Mouse (Mus musculus) spleen, embryonic (tissue): ENCODE measurements at regions not wholly inside any gene's neighbourhood (a gene's known extent, or its start where the extent isn't known, plus 50 kb on each side); places are given as distances from the start of the nearest gene placed in this dataset.

ENCODE experiments used
- CTCF ChIA-PET: fragments of 350-600 bp; sonication (Branson Sonifier 250); formaldehyde crosslinking; loops from one replicate; lab custom pipeline; 2022; lab: Charles Lee

DNA sequence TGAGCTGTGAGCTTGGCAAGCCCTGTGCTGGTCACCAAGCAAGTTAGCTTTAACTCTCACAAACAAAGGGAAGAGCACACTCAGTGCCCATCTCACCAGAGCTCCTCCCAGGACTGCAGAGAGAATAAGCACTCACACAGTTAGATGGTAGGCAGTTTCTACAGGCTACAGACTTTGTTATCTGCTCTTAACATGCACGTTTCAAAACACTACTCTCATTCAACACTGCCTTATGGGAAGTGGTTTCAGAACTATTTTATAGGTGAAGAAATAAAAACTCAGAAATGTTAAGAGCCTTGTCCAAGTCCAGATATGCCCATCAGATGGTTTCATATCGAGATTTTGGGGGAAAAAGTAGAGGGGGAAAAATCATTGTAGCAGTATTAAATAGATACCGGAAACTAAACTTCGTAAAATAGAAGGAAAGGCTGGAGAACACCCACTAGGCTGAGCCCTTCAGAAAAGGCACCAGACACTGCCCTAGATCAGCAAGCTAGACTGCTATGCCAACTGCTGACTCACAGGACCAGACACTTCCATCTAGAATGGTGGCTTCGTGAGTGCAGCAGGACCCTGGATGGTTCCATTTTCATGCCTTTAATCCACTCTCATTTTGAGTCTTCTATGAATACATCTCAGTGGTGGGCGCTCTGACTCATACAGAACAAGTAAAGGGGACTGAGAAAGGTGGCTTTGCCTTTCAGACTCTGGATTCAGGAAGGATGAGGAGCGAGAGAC, 51.3 kb upstream of the Serbp1 start:
- CTCF ChIA-PET: no interaction called here

DNA sequence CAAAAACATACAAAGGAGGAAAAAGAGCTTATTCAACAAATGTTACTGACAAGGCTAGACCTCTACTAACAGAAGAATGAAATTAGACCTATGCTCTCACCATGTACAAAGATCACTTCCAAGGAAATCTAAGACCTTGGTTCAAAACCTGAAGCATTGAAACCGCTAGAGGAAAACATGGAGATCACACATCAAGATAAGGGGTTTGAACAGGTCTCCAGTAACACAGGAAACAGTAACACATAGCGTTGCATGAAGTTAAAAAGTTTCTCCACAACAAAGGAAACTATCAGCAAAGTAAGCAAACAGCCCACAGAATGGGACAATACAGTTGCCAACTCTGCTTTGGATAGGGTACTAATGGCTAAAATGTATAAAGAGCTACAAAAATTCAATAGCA, 53.3 kb upstream of the Serbp1 start:
- CTCF ChIA-PET: no interaction called here

- CTCF ChIA-PET: interaction anchor here (0.7 kb wide), 1 partner anchor 221 kb away, joined by 3 read pairs; no protein-coding TSS in a partner anchor
Observed at GRCm38 (mm10) chr6:67183481-67184215, 54.3 kb upstream of the Serbp1 start.

DNA sequence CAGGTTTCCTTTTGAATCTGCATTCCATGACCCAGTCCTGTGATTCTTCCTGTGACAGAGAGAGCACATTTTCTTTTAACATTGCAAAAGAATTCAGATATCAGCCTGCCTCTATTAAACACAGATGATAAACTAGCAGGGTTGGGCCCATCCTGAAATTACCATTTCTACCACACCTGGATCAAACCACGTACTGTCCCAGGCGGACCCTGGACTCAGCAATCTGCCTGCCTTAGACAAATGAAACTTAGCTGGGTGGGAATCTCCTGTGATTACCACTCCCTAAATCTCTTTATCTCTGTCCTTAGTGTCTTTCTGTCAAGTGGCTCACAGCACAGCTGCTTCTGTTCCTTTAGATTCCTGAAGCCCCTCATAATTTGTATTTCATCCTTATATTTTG, 55.5 kb upstream of the Serbp1 start:
- CTCF ChIA-PET: no interaction called here

GRCm38 (mm10) chr6:67181459-67181858, 56.5 kb upstream of the Serbp1 start:
- CTCF ChIA-PET: no interaction called here

- CTCF ChIA-PET: no interaction called here
Observed at GRCm38 (mm10) chr6:67179416-67179815, 58.6 kb upstream of the Serbp1 start.

- CTCF ChIA-PET: no interaction called here
Observed at GRCm38 (mm10) chr6:67178531-67178930, 59.4 kb upstream of the Serbp1 start.

- CTCF ChIA-PET: no interaction called here
Observed at GRCm38 (mm10) chr6:67178101-67178500, 59.9 kb upstream of the Serbp1 start.

- CTCF ChIA-PET: no interaction called here
Observed at GRCm38 (mm10) chr6:67170674-67170946, 67.4 kb upstream of the Serbp1 start.

DNA sequence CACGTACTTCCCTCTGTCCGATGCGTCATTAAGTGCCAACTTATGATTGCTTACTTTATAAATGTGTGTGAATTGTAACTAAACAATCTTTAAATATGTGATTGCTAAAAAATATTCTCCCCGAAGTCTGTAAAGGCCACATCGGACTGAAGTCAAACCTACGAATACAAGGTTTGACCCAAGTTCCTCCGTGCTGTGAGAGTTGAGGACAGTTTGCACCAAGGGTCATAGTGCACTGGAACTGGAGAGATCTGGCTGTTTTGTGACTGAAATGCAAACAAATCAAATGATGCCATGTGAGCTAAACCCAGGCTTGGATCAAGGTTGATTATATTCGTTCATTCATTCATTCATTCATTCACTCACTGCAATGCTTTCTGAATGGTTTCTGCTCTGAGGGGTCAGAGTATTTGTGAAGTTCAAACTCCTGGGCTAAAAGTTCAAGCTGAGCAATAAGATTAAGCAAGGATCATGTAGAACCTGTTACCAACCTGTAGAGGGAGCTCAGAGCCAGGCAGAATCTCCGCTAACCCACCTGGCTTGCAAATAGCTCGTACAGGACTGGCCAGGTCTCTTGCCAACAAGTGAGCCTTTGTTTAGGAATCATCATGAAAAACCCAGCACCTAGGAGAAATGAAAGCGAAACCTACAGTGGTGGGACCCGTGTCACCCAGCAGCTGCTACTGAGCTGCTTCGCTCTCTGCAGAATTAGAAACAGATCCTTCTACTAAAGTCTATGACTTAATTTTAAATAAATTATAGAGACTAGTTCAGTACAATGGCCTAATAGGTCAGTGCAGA, 67.9 kb upstream of the Serbp1 start:
- CTCF ChIA-PET: no interaction called here

GRCm38 (mm10) chr6:67168803-67169202, 69.2 kb upstream of the Serbp1 start:
- CTCF ChIA-PET: no interaction called here

- CTCF ChIA-PET: interaction anchor here (0.7 kb wide), 1 partner anchor 53 kb away, joined by 6 read pairs; no protein-coding TSS in a partner anchor
Observed at GRCm38 (mm10) chr6:67168031-67168777, 69.8 kb upstream of the Serbp1 start.

- CTCF ChIA-PET: interaction anchor here (0.7 kb wide), 1 partner anchor 9 kb away, joined by 5 read pairs; no protein-coding TSS in a partner anchor
Observed at GRCm38 (mm10) chr6:67165091-67165490, 72.9 kb upstream of the Serbp1 start.

DNA sequence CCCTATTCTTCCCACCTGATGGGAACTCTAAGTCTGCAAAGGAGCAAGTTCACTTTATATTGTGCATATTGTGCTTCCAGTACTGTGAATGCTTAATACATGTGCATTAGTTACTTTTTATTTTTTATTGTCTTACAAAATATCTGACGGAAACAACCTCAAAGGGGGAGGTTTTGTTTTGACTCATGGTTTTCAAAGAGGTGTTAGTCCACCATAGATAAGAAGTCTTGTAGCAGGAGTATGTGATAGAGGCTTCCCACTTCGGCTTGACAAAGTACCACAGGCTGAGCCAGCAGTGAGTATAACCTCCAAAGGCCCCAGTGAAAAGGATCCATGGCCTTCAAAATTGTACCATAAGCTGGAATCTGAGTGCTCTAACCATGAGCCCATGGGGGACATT, 74.0 kb upstream of the Serbp1 start:
- CTCF ChIA-PET: interaction anchor here (0.5 kb wide), 1 partner anchor 57 kb away, joined by 3 read pairs; no protein-coding TSS in a partner anchor

DNA sequence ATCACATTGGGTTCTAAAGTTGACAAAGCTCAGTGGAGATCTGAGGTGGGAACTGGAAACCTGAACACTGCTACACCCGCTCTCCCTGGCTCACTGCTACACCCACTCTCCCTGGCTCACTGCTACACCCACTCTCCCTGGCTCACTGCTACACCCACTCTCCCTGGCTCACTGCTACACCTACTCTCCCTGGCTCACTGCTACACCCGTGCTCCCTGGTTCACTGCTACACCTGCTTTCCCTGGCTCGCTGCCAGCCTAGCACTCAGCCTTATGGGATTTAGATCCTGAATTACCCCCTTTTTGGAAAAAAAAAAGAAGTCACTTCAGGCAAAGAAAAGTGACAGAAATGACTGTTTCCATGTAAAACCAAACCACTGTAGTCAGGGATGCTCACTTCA, 75.2 kb upstream of the Serbp1 start:
- CTCF ChIA-PET: no interaction called here

GRCm38 (mm10) chr6:67161610-67162009, 76.4 kb upstream of the Serbp1 start:
- CTCF ChIA-PET: no interaction called here

- CTCF ChIA-PET: interaction anchor here (0.6 to 0.9 kb wide), 4 partner anchors 28 to 232 kb away, joined by 3 to 5 read pairs (median 3); no protein-coding TSS in a partner anchor
Observed at GRCm38 (mm10) chr6:67160564-67160963, 77.4 kb upstream of the Serbp1 start.

DNA sequence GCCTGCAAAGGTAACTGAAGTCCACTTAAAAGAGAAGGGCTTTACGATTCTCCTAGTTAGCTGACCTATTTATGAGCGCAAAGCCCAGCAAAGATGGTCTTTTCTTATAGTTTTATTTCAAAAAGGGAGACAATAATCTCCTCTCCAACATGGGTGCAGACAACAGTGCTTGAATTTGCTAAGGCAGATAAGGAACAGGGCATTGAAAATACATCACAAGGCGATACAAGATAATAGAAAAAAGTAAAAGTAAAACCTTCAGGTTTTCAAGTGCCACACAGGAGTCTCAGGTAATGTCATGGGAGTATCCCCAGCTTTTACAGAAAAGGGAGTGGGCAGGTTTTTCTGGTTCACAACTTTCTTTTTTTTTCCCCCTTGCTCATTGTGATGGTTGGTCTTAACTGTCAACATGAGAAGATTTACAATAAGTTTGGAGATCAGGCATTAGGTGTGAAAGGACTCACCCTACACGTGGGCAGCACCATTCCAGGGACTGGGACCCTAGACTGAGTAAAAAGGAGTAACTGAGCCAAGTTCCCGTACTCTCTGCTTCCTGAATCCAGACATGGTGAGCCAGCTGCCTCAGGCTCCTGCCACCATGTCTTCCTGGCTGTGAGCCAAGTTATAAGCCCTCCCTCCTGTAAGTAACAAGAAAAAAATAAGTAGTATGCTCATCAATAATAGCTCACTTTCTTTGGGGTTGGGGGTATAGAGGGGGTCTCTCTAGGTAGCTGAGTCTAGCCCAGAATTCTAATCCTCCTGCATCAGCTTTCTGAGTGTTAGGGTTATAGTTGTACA, 78.1 kb upstream of the Serbp1 start:
- CTCF ChIA-PET: interaction anchor here (0.7 to 0.9 kb wide), 2 partner anchors 58 to 195 kb away, joined by 3 to 5 read pairs; no protein-coding TSS in a partner anchor

DNA sequence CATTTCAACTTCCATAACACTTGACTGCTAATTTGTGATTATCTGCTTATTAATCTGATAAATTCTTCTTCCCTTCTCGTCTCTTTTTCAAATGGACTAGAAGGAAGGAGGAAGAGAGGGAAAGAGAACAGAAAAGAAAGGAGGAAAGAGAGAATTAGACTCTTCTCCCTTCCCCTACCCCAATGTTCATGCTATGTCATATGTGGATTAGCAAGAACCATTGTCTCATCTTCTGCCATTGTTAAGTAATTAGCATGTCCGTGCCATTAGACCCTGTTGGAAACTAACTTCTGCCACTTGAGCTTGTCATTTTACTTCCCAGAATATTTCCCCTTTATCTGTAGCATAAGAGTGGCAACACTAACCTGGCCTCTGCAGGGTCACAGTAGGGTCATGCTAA, 78.8 kb upstream of the Serbp1 start:
- CTCF ChIA-PET: interaction anchor here (1.1 to 1.7 kb wide), 3 partner anchors 118 to 197 kb away, joined by 3 to 9 read pairs (median 4); no protein-coding TSS in a partner anchor

DNA sequence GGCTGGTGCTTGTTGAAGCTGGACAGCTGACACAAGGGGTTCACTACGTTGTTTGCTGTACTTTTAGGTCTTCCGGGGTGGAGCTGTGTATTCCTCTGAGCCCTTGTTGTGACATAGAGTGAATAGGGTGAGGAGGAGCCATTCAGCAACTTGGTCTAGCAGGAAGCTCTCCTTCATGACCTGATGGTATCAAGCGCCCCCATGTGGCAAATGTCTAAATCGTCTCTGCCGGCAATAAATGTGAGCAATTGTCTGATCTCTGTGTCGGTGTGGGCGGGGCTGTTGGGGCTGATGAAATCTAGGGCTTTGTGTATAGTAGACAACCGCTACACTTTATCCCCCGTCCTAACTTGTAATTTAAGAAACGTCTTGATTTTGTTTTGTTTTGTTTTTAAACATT, 79.2 kb upstream of the Serbp1 start:
- CTCF ChIA-PET: interaction anchor here (1.1 to 1.7 kb wide), 3 partner anchors 118 to 196 kb away, joined by 3 to 9 read pairs (median 4); no protein-coding TSS in a partner anchor
